Mouse (Mus musculus): ENCODE results near the gene Foxo3.

DNA sequence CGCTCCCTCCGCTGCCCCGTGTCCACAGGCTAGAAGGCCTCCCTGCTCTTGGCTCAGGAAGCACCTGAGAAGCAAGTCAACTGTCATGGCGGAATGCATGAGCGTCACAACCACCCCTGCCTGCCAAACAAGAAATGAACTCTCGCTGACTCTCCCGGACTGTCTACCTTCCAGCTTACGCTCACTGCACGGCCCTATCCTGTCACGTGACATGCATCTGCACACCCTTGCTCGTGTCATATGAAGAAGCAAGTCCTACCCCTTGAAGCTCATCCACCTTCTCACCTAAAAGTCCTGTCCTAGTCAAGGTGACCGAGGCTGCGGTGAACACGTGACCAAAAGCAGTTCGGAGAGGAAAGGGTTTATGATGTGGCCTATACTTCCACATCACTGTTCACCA is 50.4 kb downstream of the Foxo3 start:
- TF ChIP-seq CTCF (IDR thresholded peaks at IDR 0.05; ENCODE audit: low read depth, low read length) (no peak), POLR2A (IDR thresholded peaks at IDR 0.05; ENCODE audit: extremely low read depth, insufficient read depth, low read length) (no peak)

Measured in liver, adult 2 months (tissue).